Mouse (Mus musculus) c-Kit-positive CD71-positive TER-119-negative erythroid progenitor cells, embryonic 14.5 days (primary cell): ENCODE results near the gene Trpc4.

Experiments
- DNase-seq: peaks from one replicate; pipeline ENCODE4 v3.0.0-alpha.2; 2013; ENCODE audit warnings: low read depth

Gene Trpc4

DNA sequence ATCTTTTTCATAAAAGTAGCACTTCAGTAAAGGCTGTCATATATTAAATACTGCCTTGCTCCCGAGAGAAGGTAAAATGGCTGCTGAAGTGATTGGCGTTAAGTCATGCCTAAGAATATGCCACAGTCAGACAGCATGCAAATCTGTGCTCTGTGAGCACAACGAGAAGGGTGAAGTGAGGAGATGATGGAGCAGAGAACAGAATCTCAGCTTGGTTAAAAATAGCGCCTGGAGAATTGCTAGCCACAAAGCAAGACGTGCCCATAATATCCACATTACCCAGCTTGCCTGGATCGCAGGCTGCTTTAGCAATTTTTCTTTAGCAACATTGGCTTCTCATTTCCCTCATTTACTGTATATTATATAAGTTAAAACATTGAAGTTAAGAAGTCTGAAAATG, 113.3 kb downstream of the Trpc4 start:
- no peak for DNase-seq

GRCm38 (mm10) chr3:54274651-54275050, 118.8 kb downstream of the Trpc4 start:
- no peak for DNase-seq

GRCm38 (mm10) chr3:54289731-54290130, 133.9 kb downstream of the Trpc4 start:
- DNase-seq, result no peak

DNA sequence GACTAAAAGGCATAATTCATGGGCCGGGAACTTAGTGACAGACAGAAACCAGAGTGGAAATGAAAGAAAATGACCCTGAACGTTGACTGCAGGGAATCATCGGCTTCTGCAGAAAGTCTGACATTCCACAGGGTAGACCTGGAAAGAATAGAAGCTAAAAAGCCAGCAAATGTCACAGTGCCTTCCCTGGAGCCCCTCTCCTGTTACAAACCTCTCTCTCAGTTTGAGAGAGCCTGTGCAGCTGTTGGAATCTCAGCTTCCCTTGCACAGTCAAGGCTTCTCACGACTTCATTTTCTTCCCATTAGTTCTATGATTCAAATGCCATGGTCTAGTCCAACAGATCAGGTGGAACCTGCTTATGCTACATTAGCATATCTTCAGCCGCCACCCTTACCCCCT, 154.8 kb downstream of the Trpc4 start:
- no peak for DNase-seq

- DNase-seq, result no peak
Measured at GRCm38 (mm10) chr3:54314055-54314454, 158.2 kb downstream of the Trpc4 start.

GRCm38 (mm10) chr3:54352891-54353652, 197.2 kb downstream of the Trpc4 start:
- DNase-seq, result no peak

DNA sequence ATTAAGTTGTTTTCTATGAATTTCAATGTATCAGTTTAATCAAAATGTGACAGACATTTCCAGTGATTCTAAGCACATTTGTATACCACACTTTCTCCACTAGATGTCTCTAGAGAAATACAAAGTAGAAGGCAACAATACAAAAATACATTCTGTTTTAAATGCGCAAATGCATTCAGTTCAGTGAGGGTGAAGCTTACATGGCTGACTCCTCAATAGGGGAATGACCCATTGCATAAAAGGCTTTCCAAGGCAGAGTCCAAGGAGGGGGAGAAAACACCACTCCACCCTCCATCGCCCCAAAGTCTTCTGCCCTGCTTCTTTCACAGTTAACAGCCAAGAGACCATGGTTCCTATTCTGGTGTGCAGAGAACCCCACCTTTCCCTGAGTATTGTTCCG, 201.7 kb downstream of the Trpc4 start:
- no peak for DNase-seq

DNA sequence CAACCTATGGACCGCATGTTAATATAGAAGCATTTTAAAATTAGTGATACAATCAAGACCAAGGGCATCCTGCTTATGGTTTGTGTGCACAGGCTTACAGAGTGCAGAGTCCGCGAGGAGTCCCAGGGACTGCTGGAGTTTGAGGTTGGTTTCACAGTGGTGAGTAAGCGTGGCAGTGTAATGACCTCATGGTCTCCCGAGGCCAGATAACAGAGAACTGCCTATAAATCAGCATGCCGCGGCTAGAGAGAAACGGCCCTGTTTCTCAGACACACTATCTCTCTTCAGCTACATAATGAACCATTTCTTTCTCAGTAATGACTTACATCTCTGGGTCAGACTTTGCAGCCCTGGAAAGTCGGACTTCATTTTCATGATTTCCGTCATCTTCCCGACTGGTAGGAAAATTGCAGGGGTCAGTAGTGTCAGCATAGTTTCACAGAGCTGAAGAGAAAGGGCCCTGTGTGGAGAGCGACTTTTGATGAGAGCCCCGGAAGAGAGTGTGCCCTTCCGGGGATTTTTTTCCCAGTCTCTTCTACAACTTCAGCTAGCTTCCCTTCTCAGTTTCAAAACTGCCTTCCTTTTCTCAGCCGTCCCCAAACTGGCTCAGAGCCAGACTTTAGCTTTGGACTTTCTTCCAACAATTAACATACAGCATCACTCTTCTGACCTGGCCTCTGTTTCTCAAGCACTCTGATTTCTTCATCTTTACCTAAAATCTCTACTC, 202.8 kb downstream of the Trpc4 start:
- DNase-seq, result no peak

DNA sequence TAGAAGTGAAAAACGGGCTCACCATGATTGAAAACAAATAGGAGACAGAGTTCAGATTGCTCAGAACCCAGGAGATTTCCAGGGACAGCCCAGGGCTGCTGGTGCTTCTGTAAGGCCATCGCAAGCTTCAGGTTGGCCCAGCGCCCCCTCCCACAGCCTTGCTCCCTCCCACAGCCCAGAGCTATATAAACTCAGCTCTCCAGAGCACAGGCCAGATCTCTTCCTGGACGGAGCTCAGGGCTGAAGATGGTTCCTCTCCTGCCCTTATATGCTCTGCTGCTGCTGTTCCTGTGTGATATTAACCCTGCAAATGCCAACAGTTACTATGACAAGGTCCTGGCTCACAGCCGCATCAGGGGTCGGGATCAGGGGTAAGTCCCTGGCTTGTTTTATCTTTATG, 205.1 kb downstream of the Trpc4 start, which contains the start of gene Postn:
Gene Postn (plus strand): TSS at position 213 of the 400 bp plus-strand sequence.
- no peak for DNase-seq

DNA sequence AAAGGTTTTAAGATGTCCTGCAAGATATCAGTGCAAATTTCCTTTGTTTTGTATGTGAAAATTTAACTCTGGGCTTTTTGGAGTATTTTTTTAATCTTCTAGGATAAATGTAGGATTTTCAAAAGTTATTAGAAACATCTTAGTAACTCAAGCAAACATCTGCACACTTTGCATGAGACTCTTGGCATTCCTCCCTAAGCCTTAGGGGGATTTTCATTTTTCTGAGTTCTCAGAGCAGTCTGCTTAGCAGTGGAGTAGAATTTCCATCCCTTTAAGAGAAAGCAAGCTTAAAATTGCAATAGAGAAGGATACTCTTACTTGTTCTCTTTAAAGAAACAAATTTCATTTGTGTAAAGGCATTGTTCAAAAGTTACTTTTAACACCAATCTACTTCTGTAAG, 205.8 kb downstream of the Trpc4 start:
- no peak for DNase-seq
